Mouse (Mus musculus) frontal cortex, postnatal 36 days (tissue): Measurements from ENCODE around the gene Gm20820.
"Not testable (repeated sequence)": the region's sequence is repeated elsewhere in the genome, so short reads cannot be mapped to it uniquely, and the experiment has no call there.

Experiments
- DNase-seq, 2 experiments: peaks; one replicate each; pipeline ENCODE4 v3.0.0; 2022; ENCODE audit warnings: low spot score in 2 of 2

The Gm20820 gene

DNA sequence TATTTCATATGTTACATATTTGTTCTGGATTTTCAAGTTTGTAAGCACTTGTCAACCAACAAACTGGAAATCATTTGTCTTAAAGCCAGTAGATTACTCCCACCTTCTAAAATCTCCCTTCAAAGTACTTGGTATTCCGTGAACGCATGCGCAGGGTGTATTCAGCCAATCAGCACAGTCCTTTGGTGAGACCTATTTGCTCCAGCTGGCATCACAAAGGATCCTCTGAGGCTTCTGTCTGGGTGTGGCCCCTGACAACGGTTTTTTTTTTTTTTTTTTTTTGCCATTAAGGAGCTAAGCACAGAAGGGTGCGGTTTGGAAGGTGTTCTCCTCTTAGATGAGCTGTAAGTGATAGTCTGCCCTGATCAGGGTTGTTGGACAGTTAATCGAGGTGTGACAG lies at the start of gene Gm20820:
Gene Gm20820 (plus strand): TSS at position 301 of the 400 bp plus-strand sequence.
- DNase-seq: not testable (repeated sequence)
